Mouse (Mus musculus): ENCODE data around the gene Akap9. TPM values are rescaled to one million over a fixed set of nuclear protein-coding genes. Genes with fewer than 3 reads are reported as not detected.

Akap9 gene
- total and polyA plus RNA-seq, 3 experiments: 15.9 to 29.3 (median 17.3) TPM

DNA sequence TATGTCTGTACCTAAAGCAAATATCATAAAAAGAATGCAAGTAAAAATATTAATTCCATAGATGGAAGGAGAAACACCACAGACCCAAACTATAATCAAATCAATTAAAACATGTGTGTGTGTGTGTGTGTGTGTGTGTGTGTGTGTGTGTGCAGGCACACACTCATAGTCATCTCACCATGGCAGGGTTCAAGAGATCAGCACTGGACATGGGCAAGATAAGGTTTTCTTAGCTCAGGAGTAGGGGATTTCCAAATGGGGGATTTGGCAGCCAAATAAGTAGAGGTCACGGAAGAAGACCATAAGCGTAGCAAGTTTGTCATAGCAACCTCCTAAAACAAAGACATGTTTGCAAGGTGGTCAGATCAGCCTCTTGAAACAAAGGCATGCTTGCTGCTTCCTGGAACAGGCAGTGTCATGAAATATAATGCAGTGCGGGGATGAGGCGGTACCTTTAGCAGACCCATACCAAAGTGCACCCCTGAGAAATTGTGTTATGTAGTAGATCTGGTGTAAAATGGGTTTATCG lies 184.8 kb downstream of the Akap9 start:
- Histone ChIP-seq H3K27ac (ENCODE audit: control insufficient read depth, low read depth, low read length) (no peak overlapping the region), H3K79me2 (ENCODE audit: control insufficient read depth, insufficient read depth, low read length, poor library complexity) (no peaks in the 10 kb centered on the region), H3K9me3 (replicated peaks; ENCODE audit: insufficient read depth, low read length) (no peaks in the 10 kb centered on the region), H3K36me3 (ENCODE audit: control insufficient read depth in 1 of 2, insufficient read depth in 2 of 2, low read length in 2 of 2) (peaks cover 0 to 7% of the 10 kb centered on the region in 2 experiments; a peak in 2 of 4 replicates), H3K4me3 (ENCODE audit: control insufficient read depth in 1 of 2, insufficient read depth in 1 of 2, low read depth in 2 of 2, low read length in 2 of 2) (no peak overlapping the region), H3K4me1 (ENCODE audit: control insufficient read depth in 1 of 2, insufficient read depth in 2 of 2, low read length in 2 of 2) (peaks cover 0 to 3% of the 10 kb centered on the region in 2 experiments; a peak in 1 of 4 replicates), H3K9ac (ENCODE audit: control insufficient read depth, low read depth, low read length, poor library complexity, severe bottlenecking) (no peak overlapping the region), H3K27me3 (ENCODE audit: control insufficient read depth in 1 of 2, insufficient read depth in 2 of 2, low read length in 2 of 2) (no peaks in the 10 kb centered on the region)
- DNase-seq (ENCODE audit: low read depth, low spot score): no peak
- no peak for TF ChIP-seq MAFK (IDR thresholded peaks at IDR 0.05; ENCODE audit: borderline replicate concordance, low read depth, low read length)
- TF ChIP-seq TBP (IDR thresholded peaks at IDR 0.05; ENCODE audit: low read depth, low read length): no peak
- no peak for TF ChIP-seq EP300 (IDR thresholded peaks at IDR 0.05; ENCODE audit: low read depth in 1 of 2, low read length in 2 of 2)
- TF ChIP-seq ELF1 (IDR thresholded peaks at IDR 0.05; ENCODE audit: low read depth, low read length): no peak
- TF ChIP-seq ZC3H11A (IDR thresholded peaks at IDR 0.05; ENCODE audit: low read depth, low read length): no peak
- TF ChIP-seq TAL1 (IDR thresholded peaks at IDR 0.05; ENCODE audit: low read length): no peak
- TF ChIP-seq POLR2AphosphoS2 (IDR thresholded peaks at IDR 0.05; ENCODE audit: low read length): no peak
- TF ChIP-seq CHD2 (IDR thresholded peaks at IDR 0.05; ENCODE audit: low read length): no peak
- no peak for TF ChIP-seq UBTF (IDR thresholded peaks at IDR 0.05; ENCODE audit: borderline replicate concordance, insufficient read depth, low read depth, low read length)
- no peak for TF ChIP-seq USF1 (IDR thresholded peaks at IDR 0.05; ENCODE audit: low read depth, low read length)
- no peak for TF ChIP-seq MXI1 (IDR thresholded peaks at IDR 0.05; ENCODE audit: low read depth, low read length)
- TF ChIP-seq ZKSCAN1 (IDR thresholded peaks at IDR 0.05; ENCODE audit: low read depth, low read length): no peak
- TF ChIP-seq USF2 (IDR thresholded peaks at IDR 0.05; ENCODE audit: borderline replicate concordance in 1 of 2, insufficient read depth in 1 of 2, low read depth in 1 of 2, low read length in 2 of 2): no peak
- no peak for TF ChIP-seq RAD21 (IDR thresholded peaks at IDR 0.05; ENCODE audit: low read depth, low read length)

Other genes starting within 250 kb of the Akap9 start
- 16.5 and 19.5 TPM in 2 replicates for gene Ankib1, start 125.1 kb upstream of the Akap9 start, total RNA-seq (2012; rRNA removed)
- 10 to 100 TPM in 1 of 2 experiments, not detected in 1; 14.5 TPM for gene Ankib1, start 125.1 kb upstream of the Akap9 start, polyA plus RNA-seq (2012; ENCODE audit: insufficient read depth in 1 of 2, insufficient read length in 2 of 2, low read depth in 1 of 2, low replicate concordance in 2 of 2, missing spikeins in 1 of 2)
- 20.6 and 25.6 TPM in 2 replicates for gene Krit1, start 124.9 kb upstream of the Akap9 start, total RNA-seq (2012; rRNA removed)
- gene Krit1, start 124.9 kb upstream of the Akap9 start, polyA plus RNA-seq (2012; ENCODE audit: insufficient read depth in 1 of 2, insufficient read length in 2 of 2, low read depth in 1 of 2, low replicate concordance in 2 of 2, missing spikeins in 1 of 2): 100 to 1,000 TPM in 1 of 2 experiments, 10 to 100 TPM in 1; 28.0 to 125 TPM
- gene Lrrd1, start 82.9 kb upstream of the Akap9 start, total RNA-seq (2012; rRNA removed): 0.04 TPM in 1 of 2 replicates, not detected in the other
- under 1 TPM in 1 of 2 experiments, not detected in 1; 0.11 TPM for gene Lrrd1, start 82.9 kb upstream of the Akap9 start, polyA plus RNA-seq (2012; ENCODE audit: insufficient read depth in 1 of 2, insufficient read length in 2 of 2, low read depth in 1 of 2, low replicate concordance in 2 of 2, missing spikeins in 1 of 2)
- gene Mterf1a, start 34.1 kb upstream of the Akap9 start, total RNA-seq (2012; rRNA removed): 5.4 and 5.5 TPM in 2 replicates
- gene Mterf1a, start 34.1 kb upstream of the Akap9 start, polyA plus RNA-seq (2012; ENCODE audit: insufficient read depth in 1 of 2, insufficient read length in 2 of 2, low read depth in 1 of 2, low replicate concordance in 2 of 2, missing spikeins in 1 of 2): 1 to 10 TPM in 1 of 2 experiments, not detected in 1; 4.2 TPM
- 30.0 and 39.0 TPM in 2 replicates for gene Cyp51, start 176.7 kb downstream of the Akap9 start, total RNA-seq (2012; rRNA removed)
- 10 to 100 TPM in 1 of 2 experiments, not detected in 1; 54.7 TPM for gene Cyp51, start 176.7 kb downstream of the Akap9 start, polyA plus RNA-seq (2012; ENCODE audit: insufficient read depth in 1 of 2, insufficient read length in 2 of 2, low read depth in 1 of 2, low replicate concordance in 2 of 2, missing spikeins in 1 of 2)